Mouse (Mus musculus) midbrain, embryonic 15.5 days (tissue): ENCODE results near the gene Evi5. TPM values are rescaled to one million over a fixed set of nuclear protein-coding genes. Genes with fewer than 3 reads are reported as not detected.

Source experiments
- ATAC-seq: fragments of 200-750 bp; cut with Nextera tagmentation; replicated peaks from 2 replicates; pipeline ENCODE4 v1.8.0; 2017; ENCODE audit warnings: moderate TSS enrichment
- H3K27ac ChIP-seq: fragments of 300-500 bp; sonication (generic); 2 replicates; pipeline ENCODE4 v1.5.1; 2015; ENCODE audit warnings: mild to moderate bottlenecking, inconsistent platforms
- H3K27me3 ChIP-seq: fragments of 300-500 bp; sonication (generic); replicated peaks from 2 replicates; pipeline ENCODE4 v1.6.1; 2015; ENCODE audit warnings: inconsistent platforms
- H3K36me3 ChIP-seq: fragments of 300-500 bp; sonication (generic); replicated peaks from 2 replicates; pipeline ENCODE4 v1.6.1; 2015; ENCODE audit warnings: inconsistent platforms
- H3K4me1 ChIP-seq: fragments of 300-500 bp; sonication (generic); 2 replicates; pipeline ENCODE4 v1.6.1; 2015; ENCODE audit warnings: inconsistent platforms
- H3K4me2 ChIP-seq: fragments of 300-500 bp; sonication (generic); 2 replicates; pipeline ENCODE4 v1.6.1; 2015; ENCODE audit warnings: inconsistent platforms, mild to moderate bottlenecking, moderate library complexity
- H3K4me3 ChIP-seq: fragments of 300-500 bp; sonication (generic); 2 replicates; pipeline ENCODE4 v1.5.1; 2015; ENCODE audit warnings: mild to moderate bottlenecking, inconsistent platforms
- H3K9ac ChIP-seq: fragments of 300-500 bp; sonication (generic); 2 replicates; pipeline ENCODE4 v1.6.1; 2015; ENCODE audit warnings: mild to moderate bottlenecking, inconsistent platforms
- H3K9me3 ChIP-seq: fragments of 300-500 bp; sonication (generic); 2 replicates; pipeline ENCODE4 v1.6.1; 2016; ENCODE audit warnings: inconsistent platforms
- WGBS: fragments of 180-500 bp; shearing (Covaris S2); methylation state at CpG from one replicate; pipeline ENCODE4 v1.1.7; 2015; ENCODE audit warnings: mixed read lengths; 5-methylcytosine and 5-hydroxymethylcytosine counted together
- polyA plus RNA-seq: library from polyadenylated mRNA; unstranded; fragments of >200 nt; fragmentation: Nextera tagmentation; extraction: Ambion mirVana; gene quantifications from 2 replicates; pipeline ENCODE4 v1.2.1, GENCODE M21; 2015

The Evi5 gene
- polyA plus RNA-seq, 1 experiment from 2014 or later, result 48.5 TPM

- H3K36me3 ChIP-seq, result no peaks in the 10 kb centered on the region
- 96% methylated on average over 2 of the region's 2 CpGs for WGBS
- no peak overlapping the region for H3K4me3 ChIP-seq
- H3K9me3 ChIP-seq, result no peaks in the 10 kb centered on the region
- H3K4me2 ChIP-seq, result no peak overlapping the region
- H3K4me1 ChIP-seq, result no peaks in the 10 kb centered on the region
- no peak for ATAC-seq
- no peak overlapping the region for H3K27ac ChIP-seq
- no peak overlapping the region for H3K9ac ChIP-seq
- no peaks in the 10 kb centered on the region for H3K27me3 ChIP-seq
Measured at GRCm38 (mm10) chr5:107791966-107792365, 82.9 kb downstream of the Evi5 start.

DNA sequence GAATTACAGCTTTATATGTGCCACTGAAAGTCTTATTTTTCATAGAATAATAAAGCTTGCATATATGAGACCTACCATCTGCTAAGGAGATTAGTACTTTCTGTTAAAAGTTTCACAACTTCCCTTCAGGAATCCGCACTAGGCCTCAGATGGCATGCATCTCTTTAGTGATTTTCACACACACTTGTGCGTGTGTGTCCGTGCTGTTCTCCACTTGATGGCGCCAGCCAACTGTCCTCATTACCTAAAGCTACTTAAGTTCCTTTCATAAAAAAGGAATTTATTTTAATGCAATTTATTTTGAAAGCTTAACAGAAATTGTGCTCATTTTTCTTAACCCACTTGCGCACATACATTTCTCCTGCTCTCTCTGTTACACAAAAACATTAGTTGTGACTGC, 85.4 kb downstream of the Evi5 start:
- no peak for ATAC-seq
- WGBS, result 80% methylated on average over 5 of the region's 5 CpGs

GRCm38 (mm10) chr5:107787682-107788443, 87.0 kb downstream of the Evi5 start:
- no peak for ATAC-seq
- 90% methylated on average over 6 of the region's 7 CpGs for WGBS
- Histone ChIP-seq H3K27ac (no peak overlapping the region), H3K27me3 (no peaks in the 10 kb centered on the region), H3K9ac (no peak overlapping the region), H3K4me3 (no peak overlapping the region), H3K9me3 (no peaks in the 10 kb centered on the region), H3K36me3 (0 out of 2 replicates have a peak, but pooled peaks cover 5% of the 10 kb centered on the region), H3K4me1 (no peaks in the 10 kb centered on the region), H3K4me2 (no peak overlapping the region)

More for the DNA sequence above, 85.4 kb downstream of the Evi5 start:
- Histone ChIP-seq H3K4me1 (no peaks in the 10 kb centered on the region), H3K36me3 (0 out of 2 replicates have a peak, but pooled peaks cover 5% of the 10 kb centered on the region), H3K9ac (no peak overlapping the region), H3K9me3 (no peaks in the 10 kb centered on the region), H3K27ac (no peak overlapping the region), H3K27me3 (no peaks in the 10 kb centered on the region), H3K4me3 (no peak overlapping the region), H3K4me2 (no peak overlapping the region)

DNA sequence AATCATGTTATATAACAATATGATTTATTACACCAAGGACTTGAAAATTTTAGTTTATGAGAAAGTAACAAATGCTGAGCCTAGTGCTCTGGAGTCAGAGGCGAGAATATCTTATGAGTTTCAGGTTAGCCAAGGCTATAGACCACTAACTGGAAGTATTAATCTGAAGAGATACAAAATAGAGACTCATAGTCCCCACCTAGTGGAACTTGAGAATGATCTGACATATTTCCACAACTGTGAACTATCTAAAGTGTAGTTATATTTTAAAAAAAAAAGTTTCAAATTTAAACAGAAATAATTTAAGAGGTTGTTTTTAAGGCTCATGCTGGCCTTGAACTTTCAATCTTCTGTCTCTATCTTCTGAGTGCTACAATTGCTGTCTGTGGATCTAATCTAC, 92.5 kb downstream of the Evi5 start:
- no peak overlapping the region for H3K9ac ChIP-seq
- H3K4me3 ChIP-seq, result no peak overlapping the region
- no peak for ATAC-seq
- WGBS, result 96% methylated on average over 1 of the region's 1 CpGs
- no peaks in the 10 kb centered on the region for H3K9me3 ChIP-seq
- H3K27me3 ChIP-seq, result no peaks in the 10 kb centered on the region
- H3K4me1 ChIP-seq, result no peaks in the 10 kb centered on the region
- no peak overlapping the region for H3K27ac ChIP-seq
- H3K4me2 ChIP-seq, result no peak overlapping the region
- 0 out of 2 replicates have a peak, but pooled peaks cover 5% of the 10 kb centered on the region for H3K36me3 ChIP-seq

GRCm38 (mm10) chr5:107778763-107779162, 96.1 kb downstream of the Evi5 start:
- WGBS, result 97% methylated on average over 3 of the region's 3 CpGs
- no peaks in the 10 kb centered on the region for H3K9me3 ChIP-seq

DNA sequence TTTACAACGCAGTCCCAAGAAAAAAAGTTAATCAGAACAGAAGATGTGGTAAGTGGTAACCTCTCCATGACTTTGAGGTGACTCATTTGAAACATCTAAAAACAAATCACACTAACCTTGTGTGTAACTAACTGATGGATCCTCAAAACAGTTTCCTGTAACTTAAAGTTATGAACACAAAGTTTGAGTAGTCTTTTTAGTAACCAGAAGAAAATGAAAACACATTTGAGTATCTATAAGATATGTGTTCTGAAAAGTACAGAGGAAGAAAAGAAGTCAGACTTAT, 97.4 kb downstream of the Evi5 start:
- Histone ChIP-seq H3K9ac (no peak overlapping the region), H3K36me3 (no peaks in the 10 kb centered on the region), H3K4me3 (no peak overlapping the region), H3K9me3 (no peaks in the 10 kb centered on the region), H3K4me2 (no peak overlapping the region), H3K27me3 (no peaks in the 10 kb centered on the region), H3K4me1 (no peaks in the 10 kb centered on the region), H3K27ac (no peak overlapping the region)
- WGBS, result 89% methylated on average over 1 of the region's 1 CpGs
- no peak for ATAC-seq

More at GRCm38 (mm10) chr5:107778763-107779162, 96.1 kb downstream of the Evi5 start:
- Histone ChIP-seq H3K36me3 (no peaks in the 10 kb centered on the region), H3K27me3 (no peaks in the 10 kb centered on the region), H3K4me2 (no peak overlapping the region), H3K27ac (no peak overlapping the region), H3K4me1 (no peaks in the 10 kb centered on the region), H3K4me3 (no peak overlapping the region), H3K9ac (no peak overlapping the region)
- ATAC-seq, result no peak

GRCm38 (mm10) chr5:107776777-107777544, 97.9 kb downstream of the Evi5 start:
- no peak for ATAC-seq
- H3K4me1 ChIP-seq, result no peaks in the 10 kb centered on the region
- no peak overlapping the region for H3K4me2 ChIP-seq
- 90% methylated on average over 4 of the region's 4 CpGs for WGBS
- H3K36me3 ChIP-seq, result no peaks in the 10 kb centered on the region
- H3K9ac ChIP-seq, result no peak overlapping the region
- no peaks in the 10 kb centered on the region for H3K27me3 ChIP-seq
- no peak overlapping the region for H3K4me3 ChIP-seq
- H3K27ac ChIP-seq, result no peak overlapping the region
- H3K9me3 ChIP-seq, result no peaks in the 10 kb centered on the region

- no peak overlapping the region for H3K4me3 ChIP-seq
- no peak overlapping the region for H3K4me2 ChIP-seq
- H3K9me3 ChIP-seq, result no peaks in the 10 kb centered on the region
- WGBS, result 100% methylated on average over 1 of the region's 1 CpGs
- H3K36me3 ChIP-seq, result no peaks in the 10 kb centered on the region
- no peak for ATAC-seq
- no peak overlapping the region for H3K9ac ChIP-seq
- no peaks in the 10 kb centered on the region for H3K27me3 ChIP-seq
- no peaks in the 10 kb centered on the region for H3K4me1 ChIP-seq
- H3K27ac ChIP-seq, result no peak overlapping the region
Measured at GRCm38 (mm10) chr5:107775875-107776274, 99.0 kb downstream of the Evi5 start.

DNA sequence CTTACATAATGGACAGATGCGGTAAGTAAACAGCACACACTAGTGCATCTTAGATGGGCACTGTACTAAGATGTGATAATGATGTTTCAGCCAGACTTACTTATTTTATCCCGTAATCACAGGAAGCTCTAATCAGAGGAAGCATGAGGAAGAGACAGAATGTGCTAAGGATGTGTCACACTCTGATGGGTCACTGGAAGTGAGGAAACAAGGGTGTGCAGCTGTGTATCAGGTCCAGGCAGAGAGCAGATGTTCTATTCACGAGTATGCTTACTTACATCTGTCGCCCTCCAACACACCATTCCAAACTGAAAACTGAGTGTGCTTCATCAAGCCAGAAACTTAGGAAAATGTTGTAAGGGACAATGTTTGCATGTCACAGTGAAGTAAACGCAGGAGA, 102.9 kb downstream of the Evi5 start:
- 89% methylated on average over 5 of the region's 5 CpGs for WGBS
- Histone ChIP-seq H3K9ac (no peak overlapping the region), H3K27ac (no peak overlapping the region), H3K4me2 (no peak overlapping the region), H3K36me3 (no peaks in the 10 kb centered on the region), H3K4me3 (no peak overlapping the region), H3K27me3 (no peaks in the 10 kb centered on the region), H3K4me1 (no peaks in the 10 kb centered on the region), H3K9me3 (no peaks in the 10 kb centered on the region)
- no peak for ATAC-seq

DNA sequence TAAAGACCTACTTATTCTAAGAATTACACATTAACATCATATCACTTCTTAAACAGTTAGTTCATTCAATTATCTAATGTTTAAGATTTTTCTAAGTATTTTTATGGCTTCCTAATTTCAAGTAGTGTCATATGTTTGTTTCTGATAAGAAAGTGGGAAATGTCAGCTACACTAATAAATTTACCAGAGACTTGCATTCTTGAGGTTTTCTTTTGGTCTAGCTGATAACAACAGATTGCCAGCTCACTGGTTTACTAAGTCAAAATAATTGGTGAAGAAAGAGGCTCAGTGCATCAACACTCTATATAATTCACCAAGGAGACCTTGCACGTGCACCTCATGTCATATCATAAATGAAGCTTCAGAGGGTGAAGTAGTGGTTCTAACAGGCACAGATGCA, 106.7 kb downstream of the Evi5 start:
- no peak for ATAC-seq
- 92% methylated on average over 1 of the region's 1 CpGs for WGBS
- Histone ChIP-seq H3K36me3 (no peaks in the 10 kb centered on the region), H3K9ac (no peak overlapping the region), H3K4me3 (no peak overlapping the region), H3K9me3 (no peaks in the 10 kb centered on the region), H3K27ac (no peak overlapping the region), H3K27me3 (no peaks in the 10 kb centered on the region), H3K4me2 (no peak overlapping the region), H3K4me1 (no peaks in the 10 kb centered on the region)

GRCm38 (mm10) chr5:107765946-107766345, 109.0 kb downstream of the Evi5 start:
- no peaks in the 10 kb centered on the region for H3K27me3 ChIP-seq
- WGBS, result 90% methylated on average over 4 of the region's 4 CpGs
- no peaks in the 10 kb centered on the region for H3K9me3 ChIP-seq
- H3K36me3 ChIP-seq, result no peaks in the 10 kb centered on the region
- H3K4me1 ChIP-seq, result no peaks in the 10 kb centered on the region
- ATAC-seq, result no peak
- no peak overlapping the region for H3K9ac ChIP-seq
- no peak overlapping the region for H3K4me3 ChIP-seq
- no peak overlapping the region for H3K27ac ChIP-seq
- no peak overlapping the region for H3K4me2 ChIP-seq

DNA sequence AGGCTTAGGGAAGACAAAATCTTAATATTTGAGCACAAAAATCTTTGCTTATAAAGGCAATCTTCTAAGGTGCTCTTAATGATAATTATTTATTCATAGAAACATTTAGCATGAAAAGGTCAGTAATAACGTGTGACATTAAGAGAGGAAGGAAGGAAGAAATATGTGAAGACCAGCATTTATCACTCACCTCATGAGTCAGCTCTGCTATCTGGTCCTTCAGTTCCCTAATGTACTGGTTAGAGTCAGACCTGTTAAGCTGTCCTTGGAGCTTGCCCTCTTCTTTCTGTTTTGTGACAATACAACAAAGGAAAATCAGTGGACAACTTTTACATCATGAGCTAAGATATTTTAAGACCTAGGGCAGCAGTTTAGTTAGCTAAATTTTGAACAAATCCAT, 110.4 kb downstream of the Evi5 start:
- H3K27ac ChIP-seq, result no peak overlapping the region
- no peak overlapping the region for H3K4me2 ChIP-seq
- no peaks in the 10 kb centered on the region for H3K36me3 ChIP-seq
- no peak overlapping the region for H3K4me3 ChIP-seq
- no peaks in the 10 kb centered on the region for H3K27me3 ChIP-seq
- ATAC-seq, result no peak
- WGBS, result 74% methylated on average over 1 of the region's 1 CpGs
- no peaks in the 10 kb centered on the region for H3K9me3 ChIP-seq
- H3K9ac ChIP-seq, result no peak overlapping the region
- H3K4me1 ChIP-seq, result no peaks in the 10 kb centered on the region

GRCm38 (mm10) chr5:107763674-107764073, 111.2 kb downstream of the Evi5 start:
- ATAC-seq, result no peak
- Histone ChIP-seq H3K4me1 (no peaks in the 10 kb centered on the region), H3K9me3 (no peaks in the 10 kb centered on the region), H3K36me3 (no peaks in the 10 kb centered on the region), H3K4me2 (no peak overlapping the region), H3K9ac (no peak overlapping the region), H3K27me3 (no peaks in the 10 kb centered on the region), H3K27ac (no peak overlapping the region), H3K4me3 (no peak overlapping the region)
